Mouse (Mus musculus): Measurements from ENCODE around the gene Chn2. TPM values are rescaled to one million over a fixed set of nuclear protein-coding genes. Genes with fewer than 3 reads are reported as not detected.

Gene Chn2
- total and polyA plus RNA-seq, 3 experiments = not detected

DNA sequence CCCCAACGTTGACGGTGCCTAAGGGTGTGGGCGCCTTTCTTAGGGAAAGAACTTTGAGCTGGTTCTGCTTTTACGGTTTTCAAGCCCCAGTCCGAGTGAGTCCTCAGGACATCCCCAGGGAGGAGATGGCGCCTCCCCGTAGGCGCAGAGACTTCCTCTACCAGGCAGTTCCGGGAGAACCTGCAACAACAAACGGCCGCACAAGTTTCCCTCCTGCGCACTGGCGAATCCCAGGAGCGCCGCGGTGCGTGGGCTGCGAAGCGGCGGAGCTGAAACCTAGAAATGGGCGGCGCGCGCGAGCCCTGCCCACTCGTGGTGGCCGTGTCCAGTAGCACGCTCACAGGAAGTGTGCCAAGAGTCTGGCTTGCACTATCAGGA, 288.3 kb downstream of the Chn2 start:
- H3K9me3 ChIP-seq (replicated peaks; ENCODE audit: low read length) = no peaks in the 10 kb centered on the region
- no peak overlapping the region for H3K9ac ChIP-seq (ENCODE audit: insufficient read depth, low read depth)
- peak overlapping the region; percentile 41 for H3K4me2 ChIP-seq (ENCODE audit: insufficient read depth, low read depth, poor library complexity, severe bottlenecking)
- H3K4me1 ChIP-seq (ENCODE audit: control insufficient read depth in 1 of 2, insufficient read depth in 2 of 2) = peaks cover 0 to 23% of the 10 kb centered on the region in 2 experiments; a peak in 2 of 4 replicates
- 0 out of 2 replicates have a peak, but pooled peaks have one; percentile 5 for TF ChIP-seq EP300 (IDR thresholded peaks at IDR 0.05; ENCODE audit: low read length)
- TF ChIP-seq USF2 (conservative IDR thresholded peaks at IDR 0.05; ENCODE audit: low read depth, low read length) = no peak
- peak; percentile 43; the same call in 1 of the 2 replicates for TF ChIP-seq ELF1 (IDR thresholded peaks at IDR 0.05; ENCODE audit: low read depth, low read length)
- no peak for TF ChIP-seq CTCF (conservative IDR thresholded peaks at IDR 0.05 in 1 of 2, IDR thresholded peaks at IDR 0.05 in 1 of 2; ENCODE audit: low read depth in 2 of 2, low read length in 2 of 2)
- no peak for TF ChIP-seq RAD21 (IDR thresholded peaks at IDR 0.05; ENCODE audit: low read depth, low read length)
- TF ChIP-seq GABPA (IDR thresholded peaks at IDR 0.05; ENCODE audit: insufficient replicate concordance, low read depth, low read length) = no peak
- no peaks in the 10 kb centered on the region for H3K79me2 ChIP-seq (replicated peaks; ENCODE audit: control insufficient read depth, extremely low read depth, insufficient read depth, poor library complexity, severe bottlenecking)
- no peak for DNase-seq (ENCODE audit: extremely low read depth)
- H3K27ac ChIP-seq (ENCODE audit: insufficient read depth, low read depth) = no peak overlapping the region
- H3K27me3 ChIP-seq (replicated peaks) = no peaks in the 10 kb centered on the region
- H3K4me3 ChIP-seq (replicated peaks in 1 of 3; ENCODE audit: low read depth in 2 of 3, low read length in 2 of 3, poor library complexity in 1 of 3) = peak overlapping the region in 1 of 3 experiments; percentile 14
- in situ Hi-C loops (cut with MboI; ENCODE audit: low pct_ligation_motif_present, low pct_unique_long_range_greater_than_20kb, low sequenced_read_pairs) (no loop called here), dilution Hi-C loops (cut with MboI; ENCODE audit: extremely low pct_ligation_motif_present, extremely low pct_unique_long_range_greater_than_20kb, low sequenced_read_pairs) (no loop called here)
- no peaks in the 10 kb centered on the region for H3K36me3 ChIP-seq (replicated peaks in 1 of 2; ENCODE audit: control insufficient read depth in 1 of 2, insufficient read depth in 1 of 2, low read length in 1 of 2)

DNA sequence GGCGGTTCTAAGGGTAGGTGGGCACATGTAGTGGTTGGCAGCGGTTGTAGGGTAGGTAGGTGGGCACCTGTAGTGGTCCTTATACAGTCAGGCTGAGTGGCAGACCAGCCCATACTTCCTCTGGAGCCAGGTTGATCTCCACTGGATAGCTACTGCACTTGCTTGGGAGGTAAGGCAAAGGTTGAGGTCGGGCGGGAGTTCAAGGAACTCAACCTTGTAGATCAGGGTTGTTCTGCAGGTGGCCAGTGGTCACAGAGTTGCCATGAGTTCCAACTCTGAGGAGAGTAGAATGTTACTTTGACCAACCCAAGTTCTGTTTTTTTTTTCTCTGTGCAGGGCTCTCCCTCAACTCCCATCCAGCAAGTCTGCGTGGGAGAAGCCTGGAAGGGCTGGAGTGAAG, 289.4 kb downstream of the Chn2 start:
- H3K79me2 ChIP-seq (replicated peaks; ENCODE audit: control insufficient read depth, extremely low read depth, insufficient read depth, poor library complexity, severe bottlenecking) = no peaks in the 10 kb centered on the region
- no peak for TF ChIP-seq BHLHE40 (IDR thresholded peaks at IDR 0.05; ENCODE audit: low read depth, low read length)
- peaks cover 4 to 33% of the 10 kb centered on the region in 2 experiments; a peak in 3 of 4 replicates for H3K4me1 ChIP-seq (ENCODE audit: control insufficient read depth in 1 of 2, insufficient read depth in 2 of 2)
- in situ Hi-C loops (cut with MboI; ENCODE audit: low pct_ligation_motif_present, low pct_unique_long_range_greater_than_20kb, low sequenced_read_pairs) (no loop called here), dilution Hi-C loops (cut with MboI; ENCODE audit: extremely low pct_ligation_motif_present, extremely low pct_unique_long_range_greater_than_20kb, low sequenced_read_pairs) (no loop called here)
- H3K9me3 ChIP-seq (replicated peaks; ENCODE audit: low read length) = no peaks in the 10 kb centered on the region
- no peak overlapping the region for H3K4me2 ChIP-seq (ENCODE audit: insufficient read depth, low read depth, poor library complexity, severe bottlenecking)
- H3K27me3 ChIP-seq (replicated peaks) = no peaks in the 10 kb centered on the region
- DNase-seq (ENCODE audit: extremely low read depth) = no peak
- H3K27ac ChIP-seq (ENCODE audit: insufficient read depth, low read depth) = no peak overlapping the region
- no peaks in the 10 kb centered on the region for H3K36me3 ChIP-seq (replicated peaks in 1 of 2; ENCODE audit: control insufficient read depth in 1 of 2, insufficient read depth in 1 of 2, low read length in 1 of 2)
- H3K9ac ChIP-seq (ENCODE audit: insufficient read depth, low read depth) = no peak overlapping the region
- H3K4me3 ChIP-seq (replicated peaks in 1 of 3; ENCODE audit: low read depth in 2 of 3, low read length in 2 of 3, poor library complexity in 1 of 3) = no peak overlapping the region

DNA sequence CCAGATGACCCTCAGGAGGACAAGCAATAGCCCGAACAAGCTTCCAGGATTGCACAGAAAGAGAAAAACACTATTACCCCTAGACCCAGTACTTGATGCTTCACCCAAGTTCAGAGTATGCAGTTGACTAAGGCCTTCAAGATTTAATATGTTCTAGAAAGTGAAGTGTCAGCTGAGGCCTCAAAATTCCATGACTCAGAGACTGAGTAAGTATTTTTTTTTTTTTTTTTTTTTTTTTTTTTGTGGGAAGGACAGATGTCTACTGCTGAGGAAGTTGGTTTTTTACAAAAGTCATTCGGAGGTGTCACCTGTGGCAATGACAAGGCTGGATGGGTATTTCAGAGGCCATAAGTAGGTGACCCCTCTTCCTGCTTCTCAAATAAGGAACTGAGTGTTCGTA, 290.2 kb downstream of the Chn2 start:
- H3K4me3 ChIP-seq (replicated peaks in 1 of 3; ENCODE audit: low read depth in 2 of 3, low read length in 2 of 3, poor library complexity in 1 of 3) = no peak overlapping the region
- 0 out of 2 replicates have a peak, but pooled peaks have one; percentile 18 for TF ChIP-seq ETS1 (conservative IDR thresholded peaks at IDR 0.05; ENCODE audit: low read depth, low read length)
- peak; percentile 82 for TF ChIP-seq ZNF384 (IDR thresholded peaks at IDR 0.05; ENCODE audit: low read depth, low read length)
- no peak for TF ChIP-seq E2F4 (IDR thresholded peaks at IDR 0.05; ENCODE audit: insufficient replicate concordance, low read depth, low read length)
- no peak for TF ChIP-seq NRF1 (IDR thresholded peaks at IDR 0.05; ENCODE audit: low read depth, low read length)
- H3K79me2 ChIP-seq (replicated peaks; ENCODE audit: control insufficient read depth, extremely low read depth, insufficient read depth, poor library complexity, severe bottlenecking) = no peaks in the 10 kb centered on the region
- no peaks in the 10 kb centered on the region for H3K36me3 ChIP-seq (replicated peaks in 1 of 2; ENCODE audit: control insufficient read depth in 1 of 2, insufficient read depth in 1 of 2, low read length in 1 of 2)
- no peak overlapping the region for H3K4me2 ChIP-seq (ENCODE audit: insufficient read depth, low read depth, poor library complexity, severe bottlenecking)
- H3K27me3 ChIP-seq (replicated peaks) = no peaks in the 10 kb centered on the region
- peak; percentile 32 for DNase-seq (ENCODE audit: extremely low read depth)
- dilution Hi-C loops (cut with MboI; ENCODE audit: extremely low pct_ligation_motif_present, extremely low pct_unique_long_range_greater_than_20kb, low sequenced_read_pairs) (no loop called here), in situ Hi-C loops (cut with MboI; ENCODE audit: low pct_ligation_motif_present, low pct_unique_long_range_greater_than_20kb, low sequenced_read_pairs) (no loop called here)
- H3K9ac ChIP-seq (ENCODE audit: insufficient read depth, low read depth) = no peak overlapping the region
- no peaks in the 10 kb centered on the region for H3K9me3 ChIP-seq (replicated peaks; ENCODE audit: low read length)
- no peak overlapping the region for H3K27ac ChIP-seq (ENCODE audit: insufficient read depth, low read depth)
- H3K4me1 ChIP-seq (ENCODE audit: control insufficient read depth in 1 of 2, insufficient read depth in 2 of 2) = peaks cover 7 to 39% of the 10 kb centered on the region in 2 experiments; a peak in 3 of 4 replicates
